Mouse (Mus musculus): ENCODE results near the gene Trpm1. TPM values are rescaled to one million over a fixed set of nuclear protein-coding genes. Genes with fewer than 3 reads are reported as not detected.

The Trpm1 gene
- polyA plus RNA-seq, 1 experiment, result 0.16 TPM

DNA sequence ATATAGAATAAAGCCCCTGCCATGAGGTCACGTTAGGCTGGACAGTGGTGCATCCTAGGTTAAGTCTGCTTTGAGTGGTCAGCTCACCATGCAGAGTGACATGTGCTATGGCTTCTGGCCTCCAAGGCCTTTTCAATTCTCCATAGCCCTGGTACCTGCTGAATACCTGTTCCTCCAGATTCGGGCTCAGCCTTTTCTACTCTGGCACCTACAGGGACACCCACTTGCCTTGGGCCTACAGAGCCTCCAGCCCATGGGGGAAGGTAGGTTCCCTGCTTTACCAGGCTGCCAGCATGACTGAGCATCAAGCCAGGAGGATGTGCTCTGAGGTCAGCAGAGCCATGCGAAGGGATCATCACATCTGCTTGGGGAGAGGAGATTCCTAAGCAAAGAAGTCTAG is 9.5 kb downstream of the Trpm1 start:
- Histone ChIP-seq H3K4me3 (replicated peaks) (no peak overlapping the region), H3K36me3 (replicated peaks; ENCODE audit: low read length) (no peaks in the 10 kb centered on the region), H3K4me1 (peaks cover 45% of the 10 kb centered on the region), H3K27me3 (replicated peaks) (peaks cover 7% of the 10 kb centered on the region), H3K9me3 (no peaks in the 10 kb centered on the region)
- TF ChIP-seq GATA1 (IDR thresholded peaks at IDR 0.05; ENCODE audit: borderline replicate concordance, low read length) (no peak), FLI1 (IDR thresholded peaks at IDR 0.05; ENCODE audit: low read length) (no peak)

DNA sequence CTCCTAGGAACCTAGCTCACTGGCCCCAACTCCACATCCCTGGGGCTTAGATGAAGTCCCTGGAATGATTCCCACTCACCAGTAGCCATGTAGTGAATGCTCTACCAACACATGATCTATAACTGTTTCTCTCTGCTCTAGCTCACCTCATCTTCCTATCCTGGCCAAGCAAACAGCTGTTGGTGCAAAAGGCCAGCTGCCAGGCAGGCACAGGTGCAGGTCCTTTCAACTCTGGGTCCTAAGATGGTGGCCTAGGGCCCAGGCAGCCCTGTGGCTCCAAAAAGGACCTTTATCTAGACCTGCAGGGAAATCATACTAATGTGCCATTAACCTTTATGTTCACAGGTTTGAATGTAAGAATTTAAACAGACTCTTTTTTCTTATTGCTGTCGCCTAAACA is 10.3 kb downstream of the Trpm1 start:
- no peaks in the 10 kb centered on the region for H3K36me3 ChIP-seq (replicated peaks; ENCODE audit: low read length)
- TF ChIP-seq FLI1 (IDR thresholded peaks at IDR 0.05; ENCODE audit: low read length) (no peak), GATA1 (IDR thresholded peaks at IDR 0.05; ENCODE audit: borderline replicate concordance, low read length) (no peak)
- H3K9me3 ChIP-seq, result no peaks in the 10 kb centered on the region
- H3K27me3 ChIP-seq (replicated peaks), result peaks cover 7% of the 10 kb centered on the region
- peaks cover 38% of the 10 kb centered on the region for H3K4me1 ChIP-seq
- H3K4me3 ChIP-seq (replicated peaks), result no peak overlapping the region

DNA sequence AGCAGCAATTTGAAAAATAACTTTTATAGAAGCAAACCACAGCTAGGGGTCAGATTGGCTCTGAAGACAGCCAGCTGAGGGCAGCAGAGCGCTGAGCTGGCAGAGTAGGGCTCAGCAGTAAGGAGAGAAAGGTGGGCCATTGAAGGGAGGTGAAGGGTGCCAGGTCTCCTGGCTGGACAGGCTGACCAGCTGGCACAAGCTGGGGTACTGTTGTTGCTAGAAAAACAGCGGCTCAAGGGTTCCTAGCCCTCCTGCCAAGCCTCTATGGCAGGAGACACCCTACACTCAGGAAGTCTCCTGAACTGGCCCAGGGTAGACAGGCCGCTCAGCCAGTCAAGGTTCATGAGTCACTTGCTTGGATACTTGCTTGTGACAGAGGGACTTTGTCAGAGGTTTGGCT is 11.4 kb downstream of the Trpm1 start:
- H3K9me3 ChIP-seq, result no peaks in the 10 kb centered on the region
- TF ChIP-seq FLI1 (IDR thresholded peaks at IDR 0.05; ENCODE audit: low read length) (no peak), GATA1 (IDR thresholded peaks at IDR 0.05; ENCODE audit: borderline replicate concordance, low read length) (no peak)
- no peak overlapping the region for H3K4me3 ChIP-seq (replicated peaks)
- H3K27me3 ChIP-seq (replicated peaks), result peaks cover 5% of the 10 kb centered on the region
- peaks cover 27% of the 10 kb centered on the region for H3K4me1 ChIP-seq
- no peaks in the 10 kb centered on the region for H3K36me3 ChIP-seq (replicated peaks; ENCODE audit: low read length)

DNA sequence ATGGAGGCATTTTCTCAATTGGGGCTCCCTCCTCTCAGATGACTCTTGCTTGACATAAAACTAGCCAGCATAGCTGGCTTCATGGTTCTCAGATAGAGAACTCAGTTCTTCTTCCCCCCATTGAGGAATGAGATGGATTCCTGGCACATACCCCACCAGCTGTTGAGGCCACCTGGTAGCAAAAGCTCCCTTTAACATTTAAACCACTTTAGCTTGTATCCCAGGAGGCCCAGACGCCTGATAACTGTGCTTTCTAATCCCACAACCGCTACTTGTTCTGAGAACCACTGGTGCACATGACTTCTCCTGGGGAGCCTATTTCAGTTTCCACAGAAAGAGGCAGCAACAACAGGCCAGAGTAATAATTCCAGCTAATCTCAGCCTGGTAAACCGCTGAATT is 12.4 kb downstream of the Trpm1 start:
- H3K9me3 ChIP-seq, result no peaks in the 10 kb centered on the region
- TF ChIP-seq FLI1 (IDR thresholded peaks at IDR 0.05; ENCODE audit: low read length) (no peak), GATA1 (IDR thresholded peaks at IDR 0.05; ENCODE audit: borderline replicate concordance, low read length) (no peak)
- H3K4me3 ChIP-seq (replicated peaks), result no peak overlapping the region
- H3K27me3 ChIP-seq (replicated peaks), result peaks cover 5% of the 10 kb centered on the region
- H3K36me3 ChIP-seq (replicated peaks; ENCODE audit: low read length), result no peaks in the 10 kb centered on the region
- H3K4me1 ChIP-seq, result peaks cover 25% of the 10 kb centered on the region

DNA sequence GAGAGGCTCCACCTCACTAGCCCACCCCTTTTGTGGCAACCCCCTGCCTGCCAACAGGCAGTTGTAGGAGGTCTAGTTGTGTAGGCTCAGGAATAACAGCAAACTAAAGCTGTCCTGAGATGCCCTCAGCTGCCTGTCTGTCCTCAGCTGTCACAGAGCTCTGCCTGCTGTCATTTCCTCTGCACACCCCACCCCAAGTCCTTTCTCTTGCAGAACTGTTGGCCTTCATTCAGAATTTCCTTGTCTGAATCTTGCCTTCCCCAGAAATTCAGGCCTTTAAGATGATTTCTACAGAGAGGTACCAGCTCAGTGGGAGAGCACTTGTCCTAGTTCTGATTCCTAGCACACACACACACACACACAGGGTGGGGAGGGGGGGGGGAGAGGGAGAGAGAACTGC is 13.1 kb downstream of the Trpm1 start:
- Histone ChIP-seq H3K27me3 (replicated peaks) (peaks cover 5% of the 10 kb centered on the region), H3K9me3 (no peaks in the 10 kb centered on the region), H3K4me1 (peaks cover 25% of the 10 kb centered on the region), H3K4me3 (replicated peaks) (peak overlapping the region; percentile 31), H3K36me3 (replicated peaks; ENCODE audit: low read length) (no peaks in the 10 kb centered on the region)
- no peak for TF ChIP-seq GATA1 (IDR thresholded peaks at IDR 0.05; ENCODE audit: borderline replicate concordance, low read length)
- TF ChIP-seq FLI1 (IDR thresholded peaks at IDR 0.05; ENCODE audit: low read length), result no peak

DNA sequence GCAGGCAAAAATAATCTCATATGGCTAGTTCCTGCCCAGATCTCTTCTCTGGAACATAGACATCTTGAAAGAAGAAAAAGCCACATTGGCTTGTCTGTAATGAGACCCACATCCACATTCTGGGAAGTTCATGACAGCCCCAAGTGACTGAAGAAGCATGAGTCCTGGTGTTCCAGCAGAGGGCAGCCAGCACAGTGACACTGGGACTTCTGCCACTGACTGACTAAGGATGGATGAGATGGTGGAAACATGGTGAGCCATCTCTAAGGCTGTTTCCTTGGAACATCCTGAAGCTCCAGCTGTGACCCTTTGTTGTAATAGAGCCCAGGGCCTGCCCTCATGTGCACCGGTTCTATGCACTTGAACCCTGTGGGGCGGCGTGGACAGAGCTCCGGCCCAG is 25.7 kb downstream of the Trpm1 start:
- H3K9me3 ChIP-seq, result no peaks in the 10 kb centered on the region
- TF ChIP-seq GATA1 (IDR thresholded peaks at IDR 0.05; ENCODE audit: borderline replicate concordance, low read length), result no peak
- TF ChIP-seq FLI1 (IDR thresholded peaks at IDR 0.05; ENCODE audit: low read length), result no peak
- no peaks in the 10 kb centered on the region for H3K4me1 ChIP-seq
- H3K36me3 ChIP-seq (replicated peaks; ENCODE audit: low read length), result no peaks in the 10 kb centered on the region
- H3K27me3 ChIP-seq (replicated peaks), result peaks cover 6% of the 10 kb centered on the region
- H3K4me3 ChIP-seq (replicated peaks), result no peak overlapping the region

DNA sequence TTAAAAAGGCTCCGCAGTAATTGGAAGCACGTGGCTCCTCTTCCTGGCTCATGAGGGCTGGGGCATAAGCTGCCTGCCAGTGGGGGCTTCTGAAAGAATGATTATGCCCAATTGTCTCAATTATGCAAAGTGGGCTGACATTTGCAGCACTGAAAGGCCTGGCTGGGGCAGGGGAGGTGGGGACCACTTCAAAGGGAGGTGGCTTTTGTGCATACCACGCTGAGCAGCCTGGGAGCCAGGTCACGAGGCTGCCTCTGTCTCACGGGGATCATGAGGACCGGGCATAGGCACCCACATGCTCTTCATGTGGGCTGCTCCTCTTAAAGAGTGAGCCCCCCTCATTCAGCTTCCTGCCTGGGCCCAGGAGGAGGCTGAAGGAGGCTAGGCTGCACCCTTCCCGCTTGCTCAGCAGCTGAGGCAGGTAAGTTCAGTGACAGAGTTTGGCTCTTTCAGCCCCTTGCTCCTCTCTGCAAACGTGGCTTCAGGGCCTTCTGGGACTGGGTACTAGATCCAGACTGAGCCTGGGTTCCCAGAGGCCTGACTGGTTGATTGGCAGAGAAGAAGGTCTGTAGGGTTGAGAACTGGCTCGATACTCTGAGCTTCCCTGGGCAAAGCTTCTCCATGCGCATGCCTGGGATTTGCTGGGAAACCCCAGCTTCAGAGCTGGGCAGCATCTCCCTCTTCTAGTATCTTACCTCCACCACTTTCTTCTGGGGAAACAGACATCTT is 31.7 kb downstream of the Trpm1 start:
- H3K4me1 ChIP-seq, result no peaks in the 10 kb centered on the region

DNA sequence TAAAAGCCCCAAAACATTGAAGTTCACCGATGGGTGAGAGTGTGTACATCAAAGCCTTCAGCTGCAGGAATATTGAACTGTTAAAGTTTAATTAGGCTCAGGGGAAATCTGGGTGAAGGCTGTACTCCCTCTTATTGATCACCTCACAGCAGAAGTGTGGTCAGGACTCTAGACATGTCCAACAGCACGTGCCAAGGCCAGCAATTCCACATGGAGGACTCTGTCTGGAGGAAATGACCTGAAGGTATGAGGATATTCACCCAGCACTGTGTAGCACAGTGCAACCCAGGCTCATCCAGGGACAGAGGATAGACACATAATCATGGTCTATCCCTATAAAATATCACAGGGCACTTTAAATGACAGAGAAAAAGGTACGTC is 32.3 kb downstream of the Trpm1 start:
- H3K27me3 ChIP-seq (replicated peaks), result peaks cover 21% of the 10 kb centered on the region
- H3K4me1 ChIP-seq, result no peaks in the 10 kb centered on the region
- no peak overlapping the region for H3K4me3 ChIP-seq (replicated peaks)
- TF ChIP-seq FLI1 (IDR thresholded peaks at IDR 0.05; ENCODE audit: low read length) (no peak), GATA1 (IDR thresholded peaks at IDR 0.05; ENCODE audit: borderline replicate concordance, low read length) (no peak)
- no peaks in the 10 kb centered on the region for H3K9me3 ChIP-seq
- no peaks in the 10 kb centered on the region for H3K36me3 ChIP-seq (replicated peaks; ENCODE audit: low read length)

More for the DNA sequence above, 31.7 kb downstream of the Trpm1 start:
- Histone ChIP-seq H3K36me3 (replicated peaks; ENCODE audit: low read length) (no peaks in the 10 kb centered on the region), H3K27me3 (replicated peaks) (peaks cover 20% of the 10 kb centered on the region), H3K9me3 (no peaks in the 10 kb centered on the region), H3K4me3 (replicated peaks) (no peak overlapping the region)
- no peak for TF ChIP-seq FLI1 (IDR thresholded peaks at IDR 0.05; ENCODE audit: low read length)
- no peak for TF ChIP-seq GATA1 (IDR thresholded peaks at IDR 0.05; ENCODE audit: borderline replicate concordance, low read length)

DNA sequence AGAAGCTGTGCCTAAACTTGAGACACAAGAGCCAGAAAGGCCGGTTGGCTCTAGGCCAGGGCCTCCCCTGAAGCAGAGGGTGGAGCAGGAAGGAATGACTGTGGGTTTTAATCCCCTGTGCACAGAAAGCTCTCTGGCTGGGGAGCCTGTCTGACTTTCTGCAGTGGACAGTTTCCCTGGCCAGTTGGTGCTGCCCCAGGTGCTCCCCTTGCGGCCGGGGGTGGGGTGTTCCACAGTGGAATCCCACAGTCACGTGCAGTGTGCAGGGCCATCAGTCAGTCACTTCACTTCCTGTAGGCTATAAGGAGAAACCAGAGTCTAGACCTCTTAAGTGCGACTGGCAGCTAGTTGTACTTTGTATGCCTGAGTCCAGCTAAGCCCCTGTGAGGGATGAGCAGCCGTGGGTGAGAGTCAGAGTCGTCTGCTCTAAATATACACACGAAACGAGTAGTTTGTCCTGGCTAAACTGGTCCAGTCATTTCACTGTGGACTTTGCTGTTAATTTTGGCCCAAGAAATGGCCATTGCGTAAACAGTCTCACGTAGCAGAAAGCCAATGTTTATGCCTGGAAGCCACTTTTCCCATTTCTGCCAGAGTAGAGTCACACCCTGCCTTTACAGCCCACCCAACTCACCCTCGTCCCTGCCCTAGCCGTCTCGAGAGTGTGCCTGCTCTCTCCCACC is 38.8 kb downstream of the Trpm1 start:
- H3K36me3 ChIP-seq (replicated peaks; ENCODE audit: low read length), result no peaks in the 10 kb centered on the region
- H3K4me1 ChIP-seq, result peaks cover 16% of the 10 kb centered on the region
- H3K27me3 ChIP-seq (replicated peaks), result peaks cover 12% of the 10 kb centered on the region
- no peak overlapping the region for H3K4me3 ChIP-seq (replicated peaks)
- no peaks in the 10 kb centered on the region for H3K9me3 ChIP-seq
- no peak for TF ChIP-seq GATA1 (IDR thresholded peaks at IDR 0.05; ENCODE audit: borderline replicate concordance, low read length)
- TF ChIP-seq FLI1 (IDR thresholded peaks at IDR 0.05; ENCODE audit: low read length), result no peak

DNA sequence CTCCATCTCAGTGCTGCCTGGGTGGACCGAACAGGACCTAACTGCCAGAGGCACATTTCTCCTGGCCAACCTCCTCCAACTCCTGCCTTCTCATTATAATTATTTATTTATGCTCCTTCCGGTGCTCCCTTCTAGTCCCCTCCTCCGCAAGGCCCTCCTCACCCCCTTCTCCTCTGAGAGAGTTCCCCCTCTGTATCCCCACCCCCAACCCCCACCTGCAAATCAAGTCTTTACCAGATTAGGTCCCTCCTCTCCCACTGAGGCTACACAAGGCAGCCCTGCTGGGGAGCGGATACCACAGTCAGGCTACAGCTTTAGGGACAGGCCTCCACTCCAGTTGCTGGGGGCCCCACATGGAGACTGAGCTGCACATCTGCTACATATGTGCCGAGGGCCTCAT is 39.8 kb downstream of the Trpm1 start:
- no peak for TF ChIP-seq GATA1 (IDR thresholded peaks at IDR 0.05; ENCODE audit: borderline replicate concordance, low read length)
- TF ChIP-seq FLI1 (IDR thresholded peaks at IDR 0.05; ENCODE audit: low read length), result no peak
- Histone ChIP-seq H3K36me3 (replicated peaks; ENCODE audit: low read length) (no peaks in the 10 kb centered on the region), H3K4me3 (replicated peaks) (no peak overlapping the region), H3K4me1 (peaks cover 16% of the 10 kb centered on the region), H3K9me3 (no peaks in the 10 kb centered on the region), H3K27me3 (replicated peaks) (peaks cover 11% of the 10 kb centered on the region)
